Mouse (Mus musculus) embryo, embryonic 11.5 days (tissue): ENCODE results near the gene 6430571L13Rik.
A peak's percentile ranks its signal among the peaks of the same experiment; 100 is the strongest.
"Not testable (repeated sequence)": the region's sequence is repeated elsewhere in the genome, so short reads cannot be mapped to it uniquely, and the experiment has no call there.

Experiments
- DNase-seq: peaks from one replicate; pipeline ENCODE4 v3.0.0-alpha.2; 2012; ENCODE audit warnings: low read depth, low spot score

The 6430571L13Rik gene

GRCm38 (mm10) chr9:107340267-107340859, at the start of gene 6430571L13Rik:
6430571L13Rik (plus strand) TSS chr9:107340602.
- DNase-seq = peak; percentile 84

- DNase-seq = no peak
Measured at GRCm38 (mm10) chr9:107290897-107291296, 49.5 kb upstream of the 6430571L13Rik start.

DNA sequence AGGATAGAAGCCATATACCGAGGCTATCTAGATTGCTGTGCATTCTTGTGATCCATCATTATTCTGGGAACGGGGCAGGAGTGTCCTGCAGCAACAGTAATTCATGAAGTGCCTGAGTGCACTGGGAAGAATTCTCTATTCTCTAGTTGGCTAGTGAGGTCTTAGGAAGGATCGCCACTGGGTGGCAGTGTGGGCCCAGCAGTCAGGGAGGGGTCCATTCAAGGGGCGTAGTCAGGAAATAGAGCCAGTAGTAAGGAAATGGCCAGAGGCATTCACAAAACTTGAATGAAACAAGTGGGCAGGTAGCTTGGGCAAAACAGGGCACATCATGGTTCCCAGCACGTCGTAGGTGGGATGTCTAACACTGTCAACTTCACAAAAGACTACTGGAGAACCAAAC, 46.2 kb upstream of the 6430571L13Rik start:
- peak; percentile 56 for DNase-seq

DNA sequence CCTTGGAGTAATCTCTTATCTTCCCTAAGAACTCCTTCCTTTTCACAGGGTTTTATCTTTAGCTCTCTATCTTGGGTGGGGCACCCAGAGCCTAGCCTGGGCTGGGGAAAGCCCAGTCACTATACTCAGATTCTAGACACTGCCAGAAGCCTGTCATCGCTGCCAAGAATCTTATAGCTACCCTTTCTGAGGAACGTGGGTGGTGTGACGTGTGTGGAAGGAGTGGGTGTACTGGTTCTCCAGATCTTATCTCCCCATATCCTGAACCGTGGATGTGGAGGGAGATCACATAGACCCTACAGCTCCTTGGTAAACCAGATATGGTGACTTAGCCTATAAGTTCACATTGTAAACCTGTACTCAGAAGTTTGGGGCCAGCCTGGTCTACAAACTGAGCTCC, 44.8 kb upstream of the 6430571L13Rik start:
- no peak for DNase-seq

DNA sequence AAGGTAGTCTGAATTCAATTTTAAA, 44.6 kb upstream of the 6430571L13Rik start, which contains the start of gene Cish:
Cish (plus strand) TSS at position 11 of the 25 bp plus-strand sequence.
- DNase-seq = no peak

GRCm38 (mm10) chr9:107296041-107296440, 44.4 kb upstream of the 6430571L13Rik start:
- no peak for DNase-seq

DNA sequence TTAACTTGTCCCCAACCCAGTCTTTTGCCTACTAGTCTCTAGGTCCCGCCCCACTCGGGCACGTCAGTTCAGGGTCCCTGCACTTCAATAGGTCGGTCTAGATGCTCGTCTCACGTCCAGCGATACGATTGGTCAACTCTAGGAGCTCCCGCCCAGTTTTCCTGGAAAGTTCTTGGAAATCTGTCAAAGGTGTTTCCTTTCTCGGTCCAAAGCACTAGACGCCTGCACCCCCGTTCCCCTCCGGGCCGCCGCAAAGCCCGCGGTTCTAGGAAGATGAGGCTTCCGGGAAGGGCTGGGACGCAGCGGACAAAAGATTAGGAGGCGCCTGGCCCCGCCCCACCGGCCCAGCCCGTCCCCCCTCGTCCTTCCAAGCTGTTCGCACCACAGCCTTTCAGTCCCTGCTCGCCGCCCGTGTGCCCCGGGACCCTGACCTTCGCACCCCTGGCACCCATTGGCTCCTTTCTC, 43.9 kb upstream of the 6430571L13Rik start:
- DNase-seq = peak; percentile 90

- no peak for DNase-seq
Measured at GRCm38 (mm10) chr9:107297059-107297458, 43.3 kb upstream of the 6430571L13Rik start.

DNA sequence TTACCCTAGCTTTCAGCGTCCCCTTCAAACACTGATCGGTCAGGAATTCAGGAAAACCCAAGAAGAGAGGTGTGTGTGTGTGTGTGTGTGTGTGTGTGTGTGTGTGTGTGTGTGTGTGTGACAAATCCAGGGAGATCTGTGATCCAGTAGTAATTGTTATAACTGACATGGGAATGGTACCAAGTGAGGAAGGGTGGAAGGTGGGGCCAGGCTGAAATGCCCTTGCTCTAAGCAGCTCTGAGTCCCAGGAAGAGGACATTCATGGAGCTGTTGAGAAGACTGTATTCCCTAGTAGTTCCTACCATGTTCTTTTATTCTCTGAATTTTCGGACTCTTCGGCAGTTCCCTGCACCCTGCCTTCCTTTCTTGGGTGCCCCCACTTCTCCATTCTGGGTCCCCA, 42.7 kb upstream of the 6430571L13Rik start:
- DNase-seq = no peak

GRCm38 (mm10) chr9:107298059-107298780, 42.2 kb upstream of the 6430571L13Rik start:
- DNase-seq = no peak

DNA sequence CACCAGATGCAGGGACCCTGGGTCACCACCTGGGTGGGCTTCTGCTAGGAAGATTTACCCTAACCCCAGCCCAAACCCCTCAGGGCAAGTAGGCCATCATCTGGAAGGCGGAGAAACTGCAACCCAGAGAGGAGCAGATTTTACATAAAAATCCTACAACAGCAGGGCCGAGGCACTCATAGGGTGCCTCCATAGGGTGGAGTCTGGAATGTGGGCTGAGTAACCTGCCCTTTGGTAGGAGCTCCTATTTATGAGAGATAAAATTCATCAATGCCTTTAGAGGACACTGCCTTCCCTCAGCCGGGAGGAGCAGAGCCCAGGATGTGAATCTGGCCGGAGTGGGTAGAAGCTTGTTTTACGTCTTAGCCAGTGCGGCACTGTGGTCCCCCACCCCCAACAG, 41.5 kb upstream of the 6430571L13Rik start:
- DNase-seq = no peak

GRCm38 (mm10) chr9:107299783-107300182, 40.6 kb upstream of the 6430571L13Rik start:
- DNase-seq = no peak

- no peak for DNase-seq
Measured at GRCm38 (mm10) chr9:107300224-107300973, 40.0 kb upstream of the 6430571L13Rik start.

DNA sequence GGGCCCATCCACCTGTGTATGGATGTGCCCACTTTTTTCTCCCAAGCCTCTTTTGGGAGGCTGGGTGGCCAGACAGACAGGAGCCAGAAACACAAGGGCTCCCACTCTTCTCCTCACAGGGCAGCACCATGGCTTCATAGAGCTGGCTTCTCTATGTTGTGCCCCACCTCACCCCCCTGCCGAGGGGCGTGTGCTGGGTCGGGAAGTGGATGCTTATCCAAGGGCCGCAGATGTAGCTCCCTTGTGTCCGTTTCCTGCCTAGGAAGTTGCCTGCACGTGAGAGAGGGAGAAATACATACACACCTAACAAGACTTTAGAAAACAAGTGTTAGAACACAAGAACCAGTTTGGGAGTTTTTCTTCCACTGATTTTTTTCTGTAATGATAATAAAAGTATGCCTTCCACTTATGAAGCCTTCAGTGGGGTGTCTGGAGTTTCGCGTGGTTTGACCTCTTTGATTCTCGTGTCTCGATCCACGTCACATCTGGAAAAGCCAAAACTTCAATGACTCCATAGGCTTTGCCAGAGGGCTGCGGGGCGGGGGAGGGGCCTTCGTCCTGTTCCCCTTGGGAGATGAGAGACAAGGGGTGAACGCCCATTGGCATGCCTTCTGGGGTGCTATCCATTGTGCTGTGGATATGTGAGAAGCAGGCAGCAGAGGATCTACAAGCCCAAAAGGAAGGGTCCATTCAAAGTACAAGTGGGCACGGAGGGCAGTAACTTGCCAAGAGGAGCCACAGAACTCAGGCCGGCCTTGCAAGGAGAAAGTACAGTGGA, 38.7 kb upstream of the 6430571L13Rik start:
- no peak for DNase-seq

- DNase-seq = no peak
Measured at GRCm38 (mm10) chr9:107302592-107302991, 37.8 kb upstream of the 6430571L13Rik start.

DNA sequence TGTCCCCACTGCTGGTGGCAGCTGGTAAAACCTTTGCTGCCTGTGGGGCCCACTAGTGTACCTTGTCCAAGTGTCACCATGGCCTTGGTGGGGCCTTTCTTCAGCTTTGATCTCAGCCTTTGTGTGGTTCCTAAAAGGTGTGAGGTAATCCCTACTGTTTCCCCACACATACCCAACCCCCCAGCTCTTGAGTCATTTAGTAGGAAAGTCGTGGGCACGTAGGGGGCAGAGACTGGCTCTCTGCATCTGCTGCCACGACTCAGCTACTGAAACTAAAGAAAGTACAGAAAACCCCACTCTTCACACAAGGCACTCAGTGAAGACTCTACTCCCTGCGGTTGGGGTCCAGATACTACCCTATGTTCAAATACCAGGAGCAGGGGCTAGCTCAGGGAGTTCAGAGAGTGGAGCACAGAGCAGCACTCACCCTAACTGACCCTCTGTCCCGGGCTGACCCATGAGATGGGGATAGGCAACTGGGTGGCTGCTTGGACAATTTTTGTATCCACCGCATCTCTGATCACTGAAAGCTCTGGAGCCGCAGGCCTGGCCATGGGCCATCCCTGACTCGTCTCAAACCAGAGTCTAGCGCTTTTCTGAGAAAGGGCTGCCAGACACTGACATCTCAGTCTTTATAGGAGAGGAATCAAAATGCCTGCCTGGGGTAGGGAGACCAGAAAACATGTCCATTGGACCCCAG, 37.1 kb upstream of the 6430571L13Rik start:
- DNase-seq = no peak

DNA sequence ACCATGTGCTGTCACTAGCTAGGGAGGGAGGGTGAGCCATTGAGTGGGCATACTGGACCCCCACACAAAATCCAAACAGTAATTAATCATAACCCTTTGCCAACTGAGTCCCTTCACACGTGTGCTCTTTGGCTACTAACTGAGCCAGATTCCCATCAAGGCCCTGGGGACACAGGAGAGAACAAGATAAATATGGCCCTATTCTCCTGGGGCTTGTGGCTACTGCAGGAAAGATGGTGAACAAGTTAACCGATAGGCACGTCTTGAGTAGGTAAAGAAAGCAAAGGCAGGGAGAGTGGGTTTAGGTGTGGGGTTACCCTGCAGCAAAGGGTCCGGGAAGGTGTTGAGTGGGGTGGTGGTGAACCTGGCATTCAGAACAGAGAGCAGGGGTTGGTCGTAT, 36.5 kb upstream of the 6430571L13Rik start:
- no peak for DNase-seq

- DNase-seq = no peak
Measured at GRCm38 (mm10) chr9:107304383-107304782, 36.0 kb upstream of the 6430571L13Rik start.

DNA sequence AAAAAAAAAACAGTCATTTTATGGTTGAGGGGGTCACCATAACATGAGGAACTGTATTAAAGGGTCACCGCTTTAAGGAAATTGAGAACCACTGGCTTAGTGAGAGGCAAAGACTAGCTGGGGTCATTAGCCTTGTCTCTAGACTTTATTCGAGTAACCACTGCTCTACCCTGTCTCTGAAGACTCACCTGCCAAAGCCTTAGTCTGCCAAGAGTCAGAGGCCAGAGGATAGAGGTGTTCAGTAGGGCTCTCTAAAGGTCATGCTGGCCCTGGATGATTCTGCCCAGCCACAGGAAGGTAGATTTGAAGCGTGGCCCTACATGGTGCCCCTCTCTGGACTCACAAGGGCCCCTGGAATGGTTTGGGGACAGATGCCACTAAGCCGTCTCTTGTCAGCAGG, 35.4 kb upstream of the 6430571L13Rik start:
- DNase-seq = no peak

GRCm38 (mm10) chr9:107305601-107306542, 34.5 kb upstream of the 6430571L13Rik start:
- no peak for DNase-seq

DNA sequence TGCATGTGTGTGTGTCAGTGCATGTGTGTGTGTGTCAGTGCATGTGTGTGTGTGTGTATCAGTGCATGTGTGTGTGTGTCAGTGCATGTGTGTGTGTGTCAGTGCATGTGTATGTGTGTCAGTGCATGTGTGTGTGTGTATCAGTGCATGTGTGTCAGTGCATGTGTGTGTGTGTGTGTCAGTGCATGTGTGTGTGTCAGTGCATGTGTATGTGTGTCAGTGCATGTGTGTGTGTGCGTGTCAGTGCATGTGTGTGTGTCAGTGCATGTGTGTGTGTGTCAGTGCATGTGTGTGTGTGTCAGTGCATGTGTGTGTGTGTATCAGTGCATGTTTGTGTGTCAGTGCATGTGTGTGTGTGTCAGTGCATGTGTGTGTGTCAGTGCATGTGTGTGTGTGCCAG, 33.7 kb upstream of the 6430571L13Rik start:
- DNase-seq = not testable (repeated sequence)
